Mouse (Mus musculus) embryo, embryonic 11 days (tissue): ENCODE measurements around the gene Klhl33.
"Not testable (repeated sequence)": the region's sequence is repeated elsewhere in the genome, so short reads cannot be mapped to it uniquely, and the experiment has no call there.

Experiments
- DNase-seq: peaks from one replicate; pipeline ENCODE4 v3.0.0-alpha.2; 2015

The Klhl33 gene

DNA sequence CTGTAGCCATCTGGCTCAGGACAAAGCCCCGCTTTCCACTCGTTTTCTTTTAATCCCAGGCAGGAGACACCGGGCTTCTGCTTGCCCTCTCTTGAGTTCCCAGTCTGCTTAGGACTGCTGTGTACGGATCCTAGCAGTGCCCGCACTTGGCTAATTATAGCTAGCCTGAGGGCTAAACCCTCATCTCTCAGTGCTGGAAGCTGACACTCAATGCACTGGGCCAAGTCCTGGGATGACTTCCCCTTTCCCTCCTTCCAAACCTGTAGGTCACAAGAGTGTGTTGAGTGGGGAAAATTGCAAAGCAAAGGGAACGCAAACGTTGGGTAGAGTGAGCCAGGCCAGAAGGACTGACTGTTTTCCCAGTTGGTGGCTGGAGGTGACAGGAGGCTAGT, at the start of gene Klhl33:
TSS of gene Klhl33 (minus strand) at position 134 of the 392 bp plus-strand sequence.
- peak; percentile 9 for DNase-seq

DNA sequence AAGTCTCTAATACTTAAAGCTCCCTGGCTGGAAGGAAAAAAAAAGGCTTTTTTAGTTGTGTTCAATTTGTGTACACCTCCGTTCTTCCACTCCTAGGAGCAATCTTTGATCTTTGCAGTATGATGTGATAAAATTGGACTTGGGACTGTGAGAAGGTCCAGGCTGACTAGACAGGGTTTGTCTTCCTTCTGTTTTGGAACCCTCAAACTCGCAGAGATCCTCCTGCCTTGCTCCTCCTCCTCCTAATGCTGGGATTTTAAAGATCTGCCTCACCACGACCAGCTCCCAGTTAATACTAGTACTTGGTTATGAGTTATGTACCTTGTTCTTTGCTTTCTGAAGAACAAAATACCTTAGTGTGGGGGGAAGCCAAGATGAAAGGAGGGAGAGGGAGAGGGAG, 48.2 kb upstream of the Klhl33 start:
- DNase-seq = not testable (repeated sequence)

DNA sequence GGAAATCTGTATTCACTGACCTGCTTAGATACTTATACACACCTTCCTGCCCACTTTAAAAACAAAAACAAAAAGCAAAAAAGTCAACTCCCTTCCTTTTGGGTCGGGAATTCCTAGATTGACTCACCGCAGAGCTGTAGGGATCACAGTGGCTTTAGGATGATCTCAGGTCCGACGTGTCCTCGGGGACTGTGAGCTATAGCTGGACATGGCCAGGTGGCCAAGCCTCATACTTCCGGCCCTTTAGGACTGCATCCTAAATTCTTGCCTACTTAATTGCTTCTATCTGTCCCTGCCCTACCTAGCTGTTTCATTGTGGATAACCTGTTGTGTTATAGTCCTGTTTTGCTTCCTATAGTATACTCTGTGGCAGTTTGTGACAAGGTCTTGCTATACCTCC, 47.8 kb upstream of the Klhl33 start:
- not testable (repeated sequence) for DNase-seq

DNA sequence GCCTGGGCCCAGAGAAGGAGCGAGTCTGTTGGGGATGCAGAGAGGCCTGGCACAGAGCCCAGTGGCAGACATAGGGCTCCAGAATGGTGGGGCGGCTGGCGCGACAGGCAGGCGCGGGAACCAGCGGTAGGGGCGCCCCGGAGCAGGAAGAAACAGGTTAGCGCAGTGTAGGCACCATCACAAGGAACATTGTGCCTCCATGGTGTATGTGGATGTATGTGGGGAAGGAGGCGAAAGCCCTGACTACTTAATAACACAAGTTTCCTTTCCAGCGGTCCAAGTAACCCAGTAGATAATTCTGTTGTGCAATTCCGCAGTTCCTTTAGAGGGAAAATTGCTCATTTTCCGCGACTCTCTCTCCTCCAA, 47.3 kb upstream of the Klhl33 start:
- not testable (repeated sequence) for DNase-seq

DNA sequence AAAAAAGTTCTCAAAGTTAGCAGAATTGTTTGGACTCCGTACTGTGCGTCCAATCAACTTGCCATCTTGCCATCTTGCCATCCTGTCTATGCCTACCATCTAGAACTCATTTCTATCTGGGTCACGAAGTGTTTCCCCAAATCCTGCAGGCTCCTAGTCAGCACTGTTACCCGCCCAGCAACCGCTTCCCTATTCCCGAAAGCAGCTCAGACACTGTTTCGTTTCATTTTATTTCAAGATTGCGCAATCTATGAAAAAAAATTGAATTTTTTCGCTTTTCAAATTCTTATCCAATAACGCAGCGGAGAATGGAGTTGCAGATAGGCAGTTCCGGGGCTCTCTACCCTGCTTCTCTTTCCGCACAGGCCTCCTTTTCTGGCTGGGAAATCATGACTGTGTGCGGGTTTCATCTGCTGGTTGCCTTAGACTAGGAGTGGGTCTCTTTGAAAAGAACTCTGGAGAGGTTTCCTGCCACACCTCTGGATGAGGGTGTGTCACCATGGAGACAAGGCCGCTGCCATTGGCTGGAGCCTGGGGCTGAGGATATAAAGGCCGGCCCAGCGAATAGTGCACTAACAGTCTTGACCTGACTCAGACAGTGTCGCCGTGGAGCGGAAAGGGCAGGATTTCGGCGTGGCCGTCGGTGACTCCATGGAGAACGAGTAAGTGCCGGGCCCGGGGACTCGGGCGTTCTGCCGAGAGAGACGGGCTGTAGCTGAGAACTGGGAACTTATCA, 46.8 kb upstream of the Klhl33 start, which contains the start of gene Gm49342:
TSS of gene Gm49342 (plus strand) at position 586 of the 736 bp plus-strand sequence.
- DNase-seq = peak; percentile 95

DNA sequence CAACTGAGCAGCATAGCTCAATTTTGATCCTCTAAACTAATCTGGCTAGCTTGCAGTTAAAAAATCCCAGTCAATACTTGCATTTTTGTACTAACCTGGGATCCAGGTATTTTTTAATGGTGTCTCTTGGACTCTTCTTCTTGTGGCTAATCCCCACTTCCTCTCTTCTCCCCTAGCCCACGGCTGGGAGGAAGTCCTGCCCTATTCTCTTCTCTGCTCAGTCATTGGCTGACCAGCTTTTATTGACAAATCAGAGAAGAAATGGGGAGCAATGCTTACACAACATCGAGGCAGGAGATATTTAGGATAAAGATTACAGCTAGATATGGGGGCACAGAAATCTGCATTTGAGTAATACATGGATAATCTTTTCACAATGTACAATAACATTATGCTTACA, 41.6 kb upstream of the Klhl33 start:
- DNase-seq = no peak

DNA sequence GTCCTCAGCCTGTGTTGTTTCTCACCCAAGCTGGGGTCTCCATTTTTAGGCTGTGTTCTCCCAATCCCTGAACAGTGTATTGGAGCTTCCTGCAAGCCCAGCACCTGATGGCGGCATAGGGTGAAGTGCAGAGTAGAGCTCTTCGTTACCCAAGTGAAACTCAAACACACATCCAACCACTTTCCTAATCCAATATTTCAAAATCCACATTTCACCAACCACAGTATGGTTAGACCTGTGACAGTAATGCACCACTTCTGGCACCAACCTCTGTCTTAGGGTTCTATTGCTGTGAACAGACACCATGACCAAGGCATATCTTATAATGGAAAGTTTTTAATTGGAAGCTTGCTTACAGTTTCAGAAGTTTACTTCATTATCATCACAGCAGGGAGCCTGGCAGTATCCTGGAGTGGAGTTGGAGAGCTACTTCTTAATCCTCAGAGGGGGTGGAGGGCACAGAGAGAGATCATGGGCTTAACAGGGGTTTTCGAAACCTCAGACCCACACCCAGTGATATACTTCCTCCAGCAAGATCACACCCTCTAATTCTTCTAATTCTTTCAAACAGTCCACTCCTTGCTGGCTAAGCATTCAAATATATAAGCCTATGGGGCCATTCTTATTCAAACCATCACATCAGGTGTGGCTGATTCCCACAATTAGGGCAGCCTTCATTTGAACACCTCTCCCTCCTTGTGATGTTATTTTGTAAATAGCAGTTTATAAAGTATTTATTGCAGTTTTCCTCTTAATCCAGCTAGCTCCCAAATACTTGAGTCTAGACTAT, 41.0 kb upstream of the Klhl33 start:
- DNase-seq = no peak

DNA sequence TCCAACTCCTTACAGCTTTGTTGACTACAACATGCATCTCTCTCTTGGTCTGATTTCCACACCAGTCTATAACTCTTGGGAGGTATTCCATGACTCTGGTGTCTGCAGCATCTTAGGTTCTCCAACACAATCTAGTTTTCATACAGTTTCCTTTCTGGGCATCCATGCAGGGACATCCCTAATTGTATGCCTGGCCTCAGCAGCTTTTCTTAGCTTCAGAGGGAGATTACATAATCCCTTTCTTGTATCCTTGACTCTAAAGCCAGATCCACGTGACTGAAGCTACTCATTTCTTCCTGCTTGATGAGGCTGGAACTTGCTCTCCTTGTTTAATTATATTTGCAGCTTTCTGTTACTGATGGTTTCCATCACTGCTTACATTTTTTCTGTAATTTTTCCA, 39.3 kb upstream of the Klhl33 start:
- no peak for DNase-seq

DNA sequence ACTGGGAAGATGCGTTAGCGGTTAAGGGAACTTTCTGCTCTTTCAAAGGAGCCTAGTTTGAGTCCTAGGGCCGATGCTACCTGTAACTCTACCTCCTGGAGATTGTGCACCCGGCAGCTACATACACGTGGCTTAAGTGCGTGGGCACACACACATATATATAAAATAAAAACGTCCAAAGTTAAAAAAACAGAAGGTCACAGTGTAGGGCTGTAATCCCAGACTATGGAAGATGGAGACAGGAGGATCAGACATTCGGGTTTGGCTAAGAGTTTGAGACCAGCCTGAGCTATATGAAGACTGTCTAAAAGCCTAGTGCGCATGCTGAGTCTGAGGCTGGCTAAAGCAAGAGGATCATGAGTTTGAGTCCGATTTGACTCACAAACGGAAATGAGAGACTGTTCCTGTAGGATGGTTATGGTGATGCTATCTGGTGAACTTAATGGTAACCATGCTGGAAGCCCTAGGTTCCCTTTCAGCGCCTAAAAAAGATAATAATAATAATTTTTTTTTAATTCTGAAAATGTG, 34.2 kb upstream of the Klhl33 start:
- peak; percentile 19 for DNase-seq

DNA sequence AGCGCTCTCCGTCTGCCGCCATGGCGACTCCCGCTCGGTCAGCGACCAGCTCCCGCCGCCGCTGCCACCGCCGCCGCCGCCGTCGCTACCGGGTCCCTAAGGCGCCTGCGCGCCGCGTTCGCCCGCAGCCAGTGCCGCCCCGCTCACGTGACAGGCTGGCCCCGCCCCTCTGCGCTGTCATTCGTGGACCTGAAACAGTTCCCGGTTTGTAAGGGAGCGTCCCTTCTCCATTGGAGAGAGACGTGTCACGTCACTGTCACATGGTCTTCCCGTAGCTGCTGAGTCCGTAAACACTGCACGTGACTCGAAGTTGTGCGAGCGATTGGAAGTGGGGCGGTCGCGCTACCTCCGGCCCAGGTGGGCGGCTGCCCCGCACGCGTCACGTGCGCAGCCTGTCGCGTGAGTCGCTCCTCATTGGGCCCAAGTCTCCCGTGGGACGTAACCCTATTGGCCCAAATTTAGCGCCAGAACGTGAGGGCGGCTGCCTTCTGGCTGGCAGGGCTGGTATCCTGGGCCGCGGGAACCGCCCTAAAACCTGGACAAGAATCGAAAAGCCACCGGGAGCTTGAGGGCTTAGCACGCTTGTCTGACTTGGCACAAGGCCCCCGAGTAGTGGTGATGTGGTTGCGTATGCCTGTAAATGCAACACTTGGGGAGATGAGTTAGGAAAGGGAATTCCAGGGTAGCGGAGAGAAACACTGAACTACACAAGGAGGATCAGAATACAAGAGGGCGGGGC, 33.6 kb upstream of the Klhl33 start, which contains the start of the genes Pip4p1 and Pnp:
TSS of gene Pip4p1 (minus strand) at position 103 of the 739 bp plus-strand sequence.
TSS of gene Pnp (plus strand) at position 329 of the 739 bp plus-strand sequence.
- peak; percentile 100 for DNase-seq

DNA sequence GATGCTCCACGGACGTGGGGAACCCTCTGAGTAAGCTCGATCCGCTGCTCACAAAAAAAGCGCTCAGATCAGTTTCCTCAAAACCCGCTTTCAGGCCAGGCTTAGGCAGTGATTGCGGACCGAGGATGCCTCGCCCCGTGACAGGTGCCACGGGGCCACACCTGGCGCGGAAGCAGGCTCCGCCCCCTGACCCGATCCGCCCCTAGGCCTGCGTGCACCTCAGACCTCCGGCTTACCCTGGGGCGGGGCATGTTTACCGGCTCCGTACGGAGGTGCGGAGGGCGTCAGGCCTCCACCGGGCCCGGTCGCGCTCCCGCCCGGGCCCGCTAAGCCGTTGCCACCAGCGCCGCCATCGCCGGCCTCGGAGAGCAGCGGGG, 33.1 kb upstream of the Klhl33 start:
- no peak for DNase-seq

DNA sequence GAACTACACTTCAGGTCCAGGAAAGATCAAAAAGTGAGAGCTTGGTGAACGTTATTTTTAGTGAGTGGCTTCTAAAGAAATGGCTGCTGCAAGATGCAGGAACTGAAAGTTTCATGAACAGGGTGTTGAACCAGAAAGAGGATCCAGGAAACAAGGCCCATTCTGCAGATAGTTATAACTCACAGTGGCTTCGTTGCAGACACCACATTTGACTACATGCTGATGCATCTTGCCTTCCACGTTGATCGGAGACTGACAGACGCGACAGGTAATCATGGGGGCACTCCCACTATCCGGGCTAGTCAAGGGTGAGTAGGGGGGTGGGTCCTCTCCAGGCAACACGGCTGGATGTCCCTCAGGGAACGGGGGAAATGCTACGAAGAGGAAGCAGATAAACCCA, 32.6 kb upstream of the Klhl33 start:
- peak; percentile 6 for DNase-seq

DNA sequence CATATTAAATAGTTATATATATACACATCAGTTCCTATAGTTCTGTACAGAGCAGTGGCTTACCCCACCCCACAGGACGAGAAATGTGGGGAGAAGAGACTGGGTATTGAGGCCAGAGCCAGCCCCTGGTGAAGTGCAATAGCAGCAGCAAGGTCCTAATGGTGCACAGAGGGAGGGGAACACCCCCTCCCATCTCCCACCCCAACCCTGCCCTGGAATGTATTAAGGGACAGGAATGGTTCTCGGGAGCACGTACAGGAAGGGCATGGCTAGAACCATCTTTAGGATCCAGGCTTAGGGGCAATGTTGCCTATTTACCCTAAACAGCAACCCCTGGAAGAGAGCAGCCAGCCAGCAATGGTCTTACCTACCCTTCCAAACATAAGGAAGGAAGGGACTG, 30.1 kb upstream of the Klhl33 start:
- DNase-seq = no peak

DNA sequence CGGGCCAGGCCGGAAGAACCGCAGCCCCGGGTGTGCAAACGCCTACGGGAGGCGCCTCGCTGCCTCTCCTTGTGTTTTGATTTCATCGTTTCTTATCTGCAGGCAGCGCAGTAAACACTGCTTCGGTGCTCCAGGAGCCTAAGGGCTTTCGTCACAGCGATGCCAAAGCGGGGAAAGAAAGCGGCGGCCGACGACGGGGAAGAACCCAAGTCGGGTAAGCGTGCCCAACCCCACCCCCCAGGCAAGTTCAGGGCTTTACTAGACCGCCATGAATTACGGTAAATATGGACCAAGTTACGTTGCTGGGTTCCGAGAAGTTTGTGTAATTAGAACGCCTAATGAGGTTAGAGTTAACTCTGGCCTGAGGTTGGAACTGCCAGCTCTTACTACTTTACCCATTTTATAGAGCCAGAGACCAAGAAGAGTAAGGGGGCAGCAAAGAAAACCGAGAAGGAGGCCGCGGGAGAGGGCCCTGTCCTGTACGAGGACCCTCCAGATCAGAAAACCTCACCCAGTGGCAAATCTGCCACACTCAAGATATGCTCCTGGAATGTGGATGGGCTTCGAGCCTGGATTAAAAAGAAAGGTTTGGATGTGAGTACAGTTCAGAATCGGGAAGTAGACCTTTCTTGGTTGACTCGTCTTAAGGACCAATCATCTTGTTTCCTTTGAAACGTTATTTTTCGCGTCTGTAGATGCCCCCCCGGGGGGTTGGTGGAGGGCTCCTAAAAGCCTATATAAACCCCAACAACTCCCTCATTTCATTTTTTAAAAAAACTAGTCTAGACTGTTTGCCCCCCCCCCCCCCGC, 28.0 kb upstream of the Klhl33 start:
- peak; percentile 25 for DNase-seq

DNA sequence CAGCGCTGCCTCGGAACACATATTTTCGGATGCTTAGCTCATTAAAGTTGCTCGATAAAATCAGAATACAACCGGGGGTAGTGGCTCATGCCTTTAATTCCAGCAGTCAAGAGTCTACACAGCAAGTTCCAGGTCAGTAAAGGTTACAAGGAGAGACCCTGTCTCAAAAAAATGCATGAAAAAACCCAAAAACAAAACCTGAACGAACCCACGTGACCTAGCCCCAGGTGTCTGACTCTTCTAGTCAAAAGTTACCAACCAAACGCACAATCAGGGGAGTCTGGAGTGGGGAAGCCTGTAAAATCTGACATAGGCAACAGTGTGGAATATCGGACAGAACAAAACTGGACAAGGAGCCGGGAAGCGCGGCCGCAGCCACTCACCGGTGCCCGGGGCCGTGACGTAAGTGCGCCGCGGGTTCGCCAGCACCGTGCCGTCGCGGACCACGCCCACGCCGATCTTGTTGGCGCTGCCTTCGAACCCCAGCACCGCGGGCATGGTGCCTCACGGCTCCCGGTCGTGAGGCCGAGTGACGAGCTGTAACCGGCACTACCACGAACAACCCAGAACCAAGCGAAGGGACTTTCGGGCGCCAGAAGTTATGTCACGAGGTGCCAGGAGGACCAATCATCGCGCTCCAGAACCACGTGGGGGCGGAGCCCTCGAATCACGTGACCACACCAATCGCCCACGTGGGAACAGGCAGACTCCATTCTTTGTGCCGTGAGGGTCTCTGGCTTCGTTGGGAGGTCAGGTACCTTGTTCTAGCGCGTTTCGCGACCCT, 27.2 kb upstream of the Klhl33 start, which contains the start of the genes Osgep and Apex1:
TSS of gene Osgep (minus strand) at position 613 of the 784 bp plus-strand sequence.
TSS of gene Apex1 (plus strand) at position 688 of the 784 bp plus-strand sequence.
- DNase-seq = peak; percentile 98

DNA sequence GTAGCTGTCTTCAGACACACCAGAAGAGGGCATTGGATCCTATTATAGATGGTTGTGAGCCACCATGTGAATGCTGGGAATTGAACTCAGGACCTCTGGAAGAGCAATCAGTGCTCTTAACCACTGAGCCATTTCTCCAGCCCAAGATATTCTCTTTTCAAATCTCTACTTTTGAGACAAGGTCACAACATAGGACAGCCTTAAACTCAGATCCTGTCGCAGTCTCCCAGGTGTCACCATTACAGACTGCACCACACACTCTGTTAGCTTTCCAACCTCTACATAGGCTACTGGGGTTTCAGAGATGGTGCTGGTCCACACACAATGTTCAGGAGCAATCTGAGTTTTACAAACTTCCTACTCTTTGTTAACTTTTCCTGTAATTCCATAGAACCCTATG, 26.1 kb upstream of the Klhl33 start:
- not testable (repeated sequence) for DNase-seq

DNA sequence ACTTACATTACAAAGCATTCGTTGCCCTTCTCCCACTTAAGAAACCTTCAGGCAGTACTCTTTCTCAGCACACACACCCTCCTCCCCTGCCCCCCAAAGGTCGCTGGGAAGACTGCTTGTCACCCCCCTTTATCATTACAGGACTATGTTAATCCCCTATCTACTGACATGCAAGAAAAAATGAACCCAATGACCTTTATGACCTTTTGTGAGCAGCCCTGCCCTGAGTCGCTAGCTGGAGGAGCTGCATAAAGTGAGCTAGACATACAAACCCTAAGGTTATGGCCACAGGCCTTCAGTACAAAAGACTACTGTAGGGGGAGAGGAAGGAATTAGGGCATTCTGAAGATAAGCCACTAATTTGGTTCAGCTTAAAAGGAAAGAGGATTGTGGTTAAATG, 14.0 kb upstream of the Klhl33 start:
- no peak for DNase-seq

DNA sequence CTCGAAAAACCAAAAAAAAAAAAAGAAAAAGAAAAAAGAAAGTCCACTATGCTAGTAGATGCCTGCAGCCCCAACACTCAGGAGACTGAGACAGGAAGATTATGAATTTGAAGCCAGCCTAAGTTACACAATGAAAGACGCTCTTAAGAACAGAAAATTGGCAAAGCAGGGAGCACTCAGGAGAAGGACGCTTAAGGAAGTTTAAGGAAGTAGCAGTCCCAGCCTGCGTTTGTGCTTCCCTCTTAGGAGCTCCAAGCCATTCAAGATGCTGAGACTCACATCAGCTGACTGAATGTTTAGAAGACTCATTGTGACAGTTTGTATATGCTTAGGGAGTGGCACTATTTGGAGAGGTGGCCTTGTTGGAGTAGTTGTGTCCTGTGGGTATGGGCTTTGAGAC, 10.8 kb upstream of the Klhl33 start:
- no peak for DNase-seq

DNA sequence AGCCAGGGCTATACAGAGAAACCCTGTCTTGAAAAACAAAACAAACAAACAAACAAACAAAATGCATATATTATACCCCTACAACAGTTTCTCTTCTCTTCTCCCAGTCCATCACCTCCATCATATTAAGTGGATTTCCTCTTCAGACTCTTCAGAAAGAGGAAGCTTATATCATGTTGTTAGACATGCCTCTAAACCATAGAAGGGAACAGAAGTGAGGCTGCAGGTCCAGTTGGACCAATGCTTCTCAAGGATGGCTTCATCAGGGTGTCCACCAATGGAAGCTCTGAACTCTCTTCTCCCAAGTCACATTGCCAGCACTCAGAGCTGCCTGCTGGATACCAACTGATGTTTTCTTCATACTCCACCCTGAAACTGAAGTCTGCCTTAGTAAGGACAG, 8.0 kb upstream of the Klhl33 start:
- not testable (repeated sequence) for DNase-seq

DNA sequence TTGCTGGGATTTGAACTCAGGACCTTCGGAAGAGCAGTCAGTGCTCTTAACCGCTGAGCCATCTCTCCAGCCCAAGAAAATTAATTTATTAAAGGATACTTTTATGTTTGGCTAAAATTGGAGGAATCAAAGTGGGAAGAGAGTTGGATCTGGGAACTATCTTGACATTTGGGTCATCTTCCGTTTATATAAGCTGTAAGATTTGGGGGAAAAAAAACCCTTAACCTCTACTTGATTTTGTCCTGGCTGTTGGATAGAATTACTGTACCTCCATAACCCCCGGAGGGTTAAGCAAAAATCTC, 7.5 kb upstream of the Klhl33 start:
- DNase-seq = no peak
